Mouse (Mus musculus) erythroblast, adult 5-6 weeks (primary cell): ENCODE results near the gene Filip1l. TPM values are rescaled to one million over a fixed set of nuclear protein-coding genes. Genes with fewer than 3 reads are reported as not detected.

Experiments
- ATAC-seq: replicated peaks from 2 replicates; pipeline ENCODE4 v1.8.0; 2016; ENCODE audit warnings: moderate number of reproducible peaks, mild to moderate bottlenecking, moderate TSS enrichment, inconsistent platforms; ENCODE audit not compliant: poor library complexity, low FRiP score, severe bottlenecking
- total RNA-seq, 2 experiments: library from RNA; stranded (forward) in 1 of 2; stranded (reverse) in 1 of 2; fragments of 150-400 nt in 1 of 2; fragments of 200-764, 138-1000 nt in 1 of 2; gene quantifications; 2 replicates each; pipeline versions ENCODE4 v1.2.3 to v1.2.4; 2015 to 2017; ENCODE audit warnings: low replicate concordance in 2 of 2

Gene Filip1l
- 6.1 and 23.4 TPM in 2 replicates for total RNA-seq (2015; ENCODE audit: low replicate concordance)
- 4.0 and 5.4 TPM in 2 replicates for total RNA-seq (2017; ENCODE audit: low replicate concordance)

- no peak for ATAC-seq
Measured at GRCm38 (mm10) chr16:57352751-57353150, at the start of gene Filip1l. TSS of gene Filip1l (plus strand) at chr16:57353093.

GRCm38 (mm10) chr16:57303716-57304115 is 49.2 kb upstream of the Filip1l start:
- ATAC-seq = no peak

GRCm38 (mm10) chr16:57305463-57305862 is 47.4 kb upstream of the Filip1l start:
- no peak for ATAC-seq

DNA sequence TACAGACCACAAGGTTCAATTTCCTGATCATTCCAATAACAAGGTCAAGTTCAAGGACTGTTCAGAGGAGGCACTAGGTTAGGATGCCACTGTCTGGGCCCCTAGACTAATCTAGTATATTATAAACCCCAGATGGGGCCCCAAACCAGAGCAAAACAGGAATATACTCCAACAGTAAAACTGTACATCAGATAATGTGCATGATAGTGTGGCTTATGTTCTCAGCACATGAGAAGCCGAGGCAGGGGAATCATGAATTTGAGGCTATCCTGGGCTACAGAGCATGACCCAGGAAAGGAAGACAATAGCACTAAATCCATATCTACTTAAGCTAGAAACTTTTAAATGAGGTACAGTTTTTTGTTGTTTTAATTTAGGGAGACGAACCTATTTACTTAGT is 40.8 kb upstream of the Filip1l start:
- no peak for ATAC-seq

- no peak for ATAC-seq
Measured at GRCm38 (mm10) chr16:57313487-57313886, 39.4 kb upstream of the Filip1l start.

GRCm38 (mm10) chr16:57314236-57314635 is 38.7 kb upstream of the Filip1l start:
- ATAC-seq = no peak

DNA sequence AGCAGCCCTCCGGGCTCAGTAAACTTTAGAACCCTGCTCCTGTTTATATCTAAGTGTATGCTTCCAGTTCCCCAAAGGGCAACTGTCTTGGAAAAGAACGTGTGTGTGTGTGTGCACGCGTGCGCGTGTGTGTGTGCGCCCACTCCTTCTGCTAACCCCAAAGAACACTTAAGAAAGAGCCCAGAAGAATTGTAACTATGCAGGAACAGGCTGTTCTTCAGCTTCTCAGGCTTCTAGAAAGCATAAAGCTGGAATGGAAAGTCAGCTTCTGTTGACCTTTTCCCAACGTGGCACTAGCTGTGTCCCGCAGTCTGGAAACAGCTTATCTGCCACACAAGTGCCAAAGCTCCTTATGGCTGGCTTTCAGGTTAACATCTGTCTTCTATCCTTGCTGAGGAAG is 37.9 kb upstream of the Filip1l start:
- no peak for ATAC-seq

- no peak for ATAC-seq
Measured at GRCm38 (mm10) chr16:57317127-57317526, 35.8 kb upstream of the Filip1l start.

- ATAC-seq = no peak
Measured at GRCm38 (mm10) chr16:57317882-57318636, 34.8 kb upstream of the Filip1l start.

DNA sequence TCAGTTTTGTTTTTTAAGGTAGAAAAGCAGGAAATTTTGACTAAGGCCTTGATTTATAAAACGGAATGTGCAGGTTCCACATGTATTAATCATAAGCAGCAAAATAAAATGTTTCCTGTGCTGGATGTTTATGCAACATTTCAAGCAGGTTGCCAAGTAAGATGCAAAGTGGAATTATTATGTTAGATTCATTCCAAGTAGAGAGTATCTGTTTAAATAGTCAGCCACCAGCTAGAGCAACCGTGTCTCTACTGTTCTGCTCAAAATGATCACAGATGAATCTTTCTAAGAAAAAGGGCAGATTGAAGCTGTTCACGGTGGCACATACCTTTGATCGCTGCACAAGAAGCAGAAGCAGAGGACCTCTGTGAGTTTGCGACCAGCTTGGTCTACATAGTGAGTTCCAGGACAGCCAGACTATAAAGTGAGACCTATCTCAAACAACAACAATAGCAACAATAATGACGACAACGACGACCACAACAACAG is 34.2 kb upstream of the Filip1l start:
- ATAC-seq = no peak

DNA sequence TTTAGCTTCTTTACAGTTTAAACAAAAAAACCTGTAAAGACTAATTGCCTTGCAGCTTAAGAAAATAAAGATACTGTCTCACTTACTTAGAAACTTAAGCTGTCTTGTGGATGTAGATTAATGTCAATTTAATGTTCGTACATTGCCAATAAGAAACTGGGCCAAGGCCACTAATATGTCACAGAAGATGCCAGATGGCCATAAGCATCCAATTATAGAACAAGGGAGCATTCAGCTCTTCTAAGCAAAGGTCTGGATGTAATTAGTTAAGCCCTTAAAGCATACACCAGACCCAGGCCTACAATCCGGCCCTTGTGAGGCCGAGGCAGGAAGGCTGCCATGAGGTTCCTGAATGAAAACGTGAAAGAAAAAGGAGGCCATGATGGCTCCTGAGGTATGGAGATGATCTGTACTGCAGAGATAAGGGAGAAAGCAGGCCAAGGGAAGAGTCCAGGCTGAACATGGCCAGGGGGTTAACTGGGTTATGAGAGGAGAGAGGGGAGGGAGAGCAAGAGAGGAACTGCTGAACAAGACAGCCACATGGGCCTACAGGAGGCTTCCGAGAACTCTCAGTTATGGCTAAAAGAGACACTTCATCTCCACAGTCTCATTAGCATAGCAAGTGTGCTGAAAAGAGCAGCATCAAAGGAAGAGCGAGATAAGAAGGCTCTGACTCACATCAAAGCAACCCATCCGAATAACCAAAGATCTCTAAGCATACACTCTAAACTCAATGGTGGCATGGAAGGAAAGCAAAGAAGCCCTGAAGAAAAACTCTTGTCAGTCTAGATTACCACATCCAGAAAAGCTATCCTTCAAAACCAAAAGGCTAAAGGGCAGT is 33.4 kb upstream of the Filip1l start:
- ATAC-seq = no peak

- ATAC-seq = no peak
Measured at GRCm38 (mm10) chr16:57326996-57327395, 25.9 kb upstream of the Filip1l start.

GRCm38 (mm10) chr16:57329028-57329427 is 23.9 kb upstream of the Filip1l start:
- no peak for ATAC-seq

- no peak for ATAC-seq
Measured at GRCm38 (mm10) chr16:57330111-57330510, 22.8 kb upstream of the Filip1l start.

DNA sequence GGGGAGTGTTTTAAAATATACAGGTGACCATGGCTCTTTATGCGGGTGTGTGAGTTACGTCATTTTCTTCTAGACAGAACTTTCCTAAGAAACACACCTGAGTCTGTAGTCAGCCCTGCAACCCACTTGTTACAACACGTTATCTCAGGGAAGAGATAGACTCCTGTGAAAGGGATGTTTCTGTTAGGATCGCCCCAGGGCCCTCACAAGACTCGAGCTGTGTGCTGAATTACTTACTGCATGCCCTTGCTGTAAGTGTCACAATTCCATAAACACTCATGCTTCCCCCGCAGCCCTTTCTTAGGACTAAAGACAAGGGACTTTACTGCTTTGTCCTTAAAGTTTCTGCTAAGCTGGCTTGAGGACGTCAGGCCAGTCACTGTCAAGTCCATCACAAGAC is 20.6 kb upstream of the Filip1l start:
- no peak for ATAC-seq

DNA sequence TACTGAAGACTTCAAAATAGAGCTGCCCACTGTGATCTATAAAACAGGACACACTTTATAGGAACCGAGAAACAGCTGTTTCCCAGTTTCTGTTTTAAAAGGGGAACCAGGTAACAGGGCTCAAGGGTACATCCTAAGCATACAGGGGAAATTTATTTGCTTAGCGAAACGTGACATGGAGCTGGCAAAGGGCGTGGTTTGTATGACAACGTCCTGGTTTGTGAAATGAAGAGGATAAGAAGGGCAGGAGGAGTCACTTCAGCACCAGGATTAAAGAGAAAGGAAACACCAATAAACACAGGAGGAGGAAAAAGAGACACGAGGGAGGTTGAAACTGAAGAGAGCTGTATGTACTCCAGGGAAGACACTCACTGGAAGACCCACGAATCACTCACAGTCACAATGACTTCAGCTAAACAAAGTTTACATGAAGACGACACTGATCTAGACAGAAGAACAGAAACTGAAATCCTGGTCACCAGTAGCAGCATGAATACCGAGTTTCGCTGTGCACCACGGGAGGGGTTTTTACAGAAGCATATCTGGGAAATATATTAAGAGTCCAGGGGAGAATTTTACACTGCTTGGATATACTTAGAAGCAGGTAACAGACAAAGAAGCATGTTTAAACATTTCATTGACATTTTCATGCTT is 16.0 kb upstream of the Filip1l start:
- ATAC-seq = no peak

GRCm38 (mm10) chr16:57339765-57340612 is 12.9 kb upstream of the Filip1l start:
- ATAC-seq = no peak

DNA sequence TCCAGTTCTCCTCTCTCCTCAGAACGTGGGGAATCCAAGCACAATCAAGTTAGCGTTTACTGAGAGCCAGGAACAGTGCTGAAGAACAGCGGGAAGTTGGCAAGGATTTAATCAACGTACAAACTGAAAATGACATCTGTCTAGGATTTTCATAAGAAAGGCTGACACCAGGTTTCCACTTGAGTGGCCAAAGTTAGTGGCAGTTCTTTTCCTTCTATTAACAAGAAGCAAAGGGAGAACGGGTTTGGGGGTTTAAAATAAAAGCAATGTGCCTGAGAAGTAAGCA is 12.3 kb upstream of the Filip1l start:
- ATAC-seq = no peak

- ATAC-seq = no peak
Measured at GRCm38 (mm10) chr16:57346258-57346657, 6.6 kb upstream of the Filip1l start.

- no peak for ATAC-seq
Measured at GRCm38 (mm10) chr16:57349039-57349438, 3.9 kb upstream of the Filip1l start.
